ENCODE assay signal across 12 mouse cellular contexts in the genomic region with DNA sequence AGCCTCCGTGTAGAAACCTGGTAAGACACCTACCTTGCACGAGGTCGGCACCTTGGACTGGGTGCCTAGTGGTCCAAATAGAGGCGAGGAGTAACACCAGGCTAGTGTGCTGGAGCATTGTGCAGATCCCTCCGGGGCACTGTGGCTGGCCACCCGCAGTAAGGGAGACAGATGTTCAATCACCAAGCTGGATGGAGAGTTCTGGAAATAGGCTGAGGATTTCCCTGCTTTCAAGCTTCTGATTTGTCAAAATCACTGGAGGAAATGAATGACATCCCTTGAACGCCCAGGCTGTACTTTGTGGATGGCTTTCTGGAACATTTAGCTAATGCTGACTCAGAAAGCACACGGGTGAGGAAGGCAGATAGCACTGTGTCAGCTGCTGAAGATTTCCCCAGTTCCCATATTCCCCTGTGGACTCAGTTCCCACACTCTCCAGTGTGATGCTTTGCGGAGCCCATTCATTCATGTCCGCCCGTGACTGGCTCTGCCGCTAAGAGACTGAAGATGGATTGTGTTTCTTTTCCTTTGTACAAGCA. TPM values are rescaled to one million over a fixed set of nuclear protein-coding genes. Genes with fewer than 3 reads are reported as not detected.
DNase-seq lines count a peak whose midpoint lies in the region; ATAC-seq and TF ChIP-seq lines count a peak whose summit lies in the region.
"Had no signal": no experiment of that assay in that cellular context is flagged by ENCODE, and none has a peak within 500 bp of the region (broad histone marks: within the 10 kb centered on the region; RNA-seq: fewer than 3 reads in every experiment).

Gene Lyve1, minus strand, starts transcription at position 489 of the 539 bp plus-strand sequence.

- no peak for ATAC-seq in intestine, embryonic 16.5 days
- ATAC-seq in lung, postnatal 0 days: peak; percentile 85

- 67% methylated on average over 12 of the region's 12 CpGs for WGBS in intestine, embryonic 16.5 days
- WGBS in lung, postnatal 0 days: 53% methylated on average over 12 of the region's 12 CpGs

- no peak within 1 kb of the TSS for H3K4me2 ChIP-seq in intestine, embryonic 16.5 days (ENCODE audit: low read depth, low read length)
- H3K4me2 ChIP-seq in lung, postnatal 0 days (replicated peaks; ENCODE audit: low read depth, low read length): peak within 1 kb of the TSS; percentile 18; the same call in 1 of the 2 replicates
- H3K4me2 ChIP-seq: limb, embryonic 12.5 days had no signal

- no peak within 1 kb of the TSS for H3K4me3 ChIP-seq in intestine, embryonic 16.5 days (ENCODE audit: low read length)
- H3K4me3 ChIP-seq in lung, postnatal 0 days (ENCODE audit: low read depth, low read length): peak within 1 kb of the TSS; percentile 29
- H3K4me3 ChIP-seq: forebrain, embryonic 10.5 days; limb, embryonic 12.5 days had no signal

- no peaks in the 10 kb centered on the region for H3K9me3 ChIP-seq in intestine, embryonic 16.5 days (ENCODE audit: control insufficient read depth, low read length)
- H3K9me3 ChIP-seq in lung, postnatal 0 days (ENCODE audit: low read length): no peaks in the 10 kb centered on the region
- H3K9me3 ChIP-seq: forebrain, embryonic 10.5 days; limb, embryonic 12.5 days had no signal

- H3K27me3 ChIP-seq in intestine, embryonic 16.5 days (replicated peaks; ENCODE audit: control insufficient read depth, insufficient read depth, low read length): no peaks in the 10 kb centered on the region
- no peaks in the 10 kb centered on the region for H3K27me3 ChIP-seq in lung, postnatal 0 days (replicated peaks; ENCODE audit: insufficient read depth, low read length)
- H3K27me3 ChIP-seq: limb, embryonic 12.5 days had no signal

- no peak for TF ChIP-seq CTCF in lung, postnatal 0 days (IDR thresholded peaks at IDR 0.05)

- H3K27ac ChIP-seq in intestine, embryonic 16.5 days (ENCODE audit: low read length): 0 out of 2 replicates have a peak within 1 kb of the TSS, but pooled peaks have one; percentile 16
- peak within 1 kb of the TSS; percentile 77 for H3K27ac ChIP-seq in lung, postnatal 0 days (ENCODE audit: low read length)
- H3K27ac ChIP-seq: forebrain, embryonic 10.5 days; kidney, postnatal 0 days; limb, embryonic 12.5 days had no signal

- no peaks in the 10 kb centered on the region for H3K36me3 ChIP-seq in intestine, embryonic 16.5 days (ENCODE audit: control insufficient read depth, insufficient read depth, low read length)
- no peaks in the 10 kb centered on the region for H3K36me3 ChIP-seq in lung, postnatal 0 days (ENCODE audit: insufficient read depth, low read length)
- H3K36me3 ChIP-seq: forebrain, embryonic 10.5 days; limb, embryonic 12.5 days had no signal

- peaks cover 29% of the 10 kb centered on the region for H3K4me1 ChIP-seq in intestine, embryonic 16.5 days (ENCODE audit: control insufficient read depth, insufficient read depth, low read length)
- H3K4me1 ChIP-seq in lung, postnatal 0 days (ENCODE audit: insufficient read depth, low read depth, low read length): peaks cover 4% of the 10 kb centered on the region; the same call in 1 of the 2 replicates

- peak; percentile 83 for TF ChIP-seq EP300 in lung, postnatal 0 days (IDR thresholded peaks at IDR 0.05)

- H3K9ac ChIP-seq in intestine, embryonic 16.5 days (ENCODE audit: low read depth, low read length): no peak within 1 kb of the TSS
- H3K9ac ChIP-seq in lung, postnatal 0 days (replicated peaks; ENCODE audit: low read depth): no peak within 1 kb of the TSS; the same call in 1 of the 2 replicates
- H3K9ac ChIP-seq: limb, embryonic 12.5 days had no signal

- DNase-seq in gastrocnemius, adult 18-20 months (ENCODE audit: low spot score): peak; percentile 15
- DNase-seq in gastrocnemius, adult 8-10 months (ENCODE audit: low spot score in 2 of 2): no peak
- no peak for DNase-seq in adrenal gland, postnatal 4 days (ENCODE audit: low spot score in 2 of 2)
- DNase-seq in lung, postnatal 0 days (ENCODE audit: low spot score): peak; percentile 73
- no peak for DNase-seq in layer of hippocampus, adult 9-11 months
- no peak for DNase-seq in thymus, postnatal 4 days
- no peak for DNase-seq in adipocyte (ENCODE audit: low spot score)

RNA-seq across cellular contexts. Expression of gene Lyve1, which starts in this region (rescaled TPM):
- total RNA-seq in gastrocnemius, adult 18-20 months (2021): 1 to 10 TPM; 3.9 to 6.5 TPM
- total RNA-seq in gastrocnemius, adult 8-10 months (2022): 1 to 10 TPM; 1.1 to 6.6 (median 3.2) TPM
- total RNA-seq in adrenal gland, postnatal 4 days (2021): 10 to 100 TPM; 24.1 to 33.6 TPM
- polyA plus RNA-seq in intestine, embryonic 16.5 days (2015; fragmentation: Nextera tagmentation; extraction: Ambion mirVana): 13.8 and 15.1 TPM in 2 replicates
- 226 and 360 TPM in 2 replicates for polyA plus RNA-seq in lung, postnatal 0 days (2015; fragmentation: Nextera tagmentation; extraction: Ambion mirVana)
- polyA plus RNA-seq: C2C12 had no signal

Comparison
In these comparisons a context has a peak if more than half of its experiments do, and no peak if none do; other contexts are left out.
1. RNA of gene Lyve1 (polyA plus RNA-seq): 226 to 360 TPM in lung, postnatal 0 days; 13.8 to 15.1 TPM in intestine, embryonic 16.5 days; every median in the first group is over 10 times any median in the second.
2. DNase-seq: peak in gastrocnemius, adult 18-20 months (single experiment) and lung, postnatal 0 days (single experiment); none in gastrocnemius, adult 8-10 months (0 of 2), adrenal gland, postnatal 4 days (0 of 2), layer of hippocampus, adult 9-11 months (single experiment), thymus, postnatal 4 days (single experiment) and adipocyte (single experiment).